Mouse (Mus musculus) hindbrain, embryonic 16.5 days (tissue): ENCODE measurements at regions not wholly inside any gene's neighbourhood (a gene's known extent, or its start where the extent isn't known, plus 50 kb on each side); places are given as distances from the start of the nearest gene placed in this dataset.

Experiments
- ATAC-seq: fragments of 200-750 bp; cut with Nextera tagmentation; 2 replicates; pipeline ENCODE4 v1.8.0; 2017; ENCODE audit warnings: moderate TSS enrichment, moderate library complexity
- H3K27ac ChIP-seq: fragments of 300-500 bp; sonication (generic); 2 replicates; pipeline ENCODE4 v1.5.1; 2014; ENCODE audit warnings: low read depth, mild to moderate bottlenecking, control low read depth, low read length, moderate library complexity
- H3K27me3 ChIP-seq: fragments of 300-500 bp; sonication (generic); replicated peaks from 2 replicates; pipeline ENCODE4 v1.6.1; 2014; ENCODE audit warnings: low read length; ENCODE audit not compliant: control insufficient read depth, insufficient read depth
- H3K36me3 ChIP-seq: fragments of 300-500 bp; sonication (generic); 2 replicates; pipeline ENCODE4 v1.6.1; 2014; ENCODE audit warnings: mild to moderate bottlenecking, low read length, moderate library complexity, mixed read lengths; ENCODE audit not compliant: control insufficient read depth, insufficient read depth
- H3K4me1 ChIP-seq: fragments of 300-500 bp; sonication (generic); 2 replicates; pipeline ENCODE4 v1.6.1; 2014; ENCODE audit warnings: low read depth, low read length; ENCODE audit not compliant: control insufficient read depth, insufficient read depth
- H3K4me2 ChIP-seq: fragments of 300-500 bp; sonication (generic); 2 replicates; pipeline ENCODE4 v1.6.1; 2014; ENCODE audit warnings: mild to moderate bottlenecking, low read length, control low read depth, moderate library complexity
- H3K4me3 ChIP-seq: fragments of 300-500 bp; sonication (generic); 2 replicates; pipeline ENCODE4 v1.5.1; 2014; ENCODE audit warnings: mild to moderate bottlenecking, low read length, control low read depth, moderate library complexity
- H3K9ac ChIP-seq: fragments of 300-500 bp; sonication (generic); 2 replicates; pipeline ENCODE4 v1.6.1; 2014; ENCODE audit warnings: low read depth, mild to moderate bottlenecking, control low read depth, low read length, moderate library complexity
- H3K9me3 ChIP-seq: fragments of 300-500 bp; sonication (generic); 2 replicates; pipeline ENCODE4 v1.6.1; 2014; ENCODE audit warnings: mild to moderate bottlenecking, low read length, moderate library complexity; ENCODE audit not compliant: control insufficient read depth
- WGBS: fragments of 180-500 bp; shearing (Covaris S2); extraction: QIAGEN DNeasy Blood & Tissue Kit; methylation state at CpG from one replicate; pipeline ENCODE4 v1.1.7; 2014; 5-methylcytosine and 5-hydroxymethylcytosine counted together

DNA sequence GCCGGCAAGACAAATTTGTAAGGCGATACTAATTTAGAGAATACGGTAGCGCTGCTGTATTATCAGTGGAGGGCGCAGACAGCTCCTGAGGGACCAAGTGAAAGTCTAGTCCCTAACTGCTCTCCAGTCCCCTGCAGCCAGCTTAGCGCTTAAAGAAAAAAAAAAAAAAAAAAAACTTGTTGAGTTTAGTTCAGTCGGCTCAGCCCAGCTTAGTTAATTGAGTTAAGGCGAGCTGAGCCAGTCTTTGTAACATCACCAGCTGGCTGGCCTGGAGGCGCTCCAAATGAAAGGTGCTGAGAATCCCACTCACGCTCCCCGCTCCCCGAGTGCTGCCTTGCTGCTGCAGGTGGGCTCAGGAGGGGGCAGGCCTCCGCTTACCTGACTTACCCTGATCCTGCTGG lies 128.6 kb downstream of the 2410131K14Rik start:
- H3K9me3 ChIP-seq, result no peaks in the 10 kb centered on the region
- peaks cover 6% of the 10 kb centered on the region; the same call in 1 of the 2 replicates for H3K4me1 ChIP-seq
- H3K27me3 ChIP-seq, result no peaks in the 10 kb centered on the region
- H3K4me2 ChIP-seq, result peak overlapping the region; percentile 18
- no peak for ATAC-seq
- no peaks in the 10 kb centered on the region for H3K36me3 ChIP-seq
- H3K27ac ChIP-seq, result no peak overlapping the region
- no peak overlapping the region for H3K9ac ChIP-seq
- WGBS, result 5% methylated on average over 13 of the region's 13 CpGs
- no peak overlapping the region for H3K4me3 ChIP-seq

DNA sequence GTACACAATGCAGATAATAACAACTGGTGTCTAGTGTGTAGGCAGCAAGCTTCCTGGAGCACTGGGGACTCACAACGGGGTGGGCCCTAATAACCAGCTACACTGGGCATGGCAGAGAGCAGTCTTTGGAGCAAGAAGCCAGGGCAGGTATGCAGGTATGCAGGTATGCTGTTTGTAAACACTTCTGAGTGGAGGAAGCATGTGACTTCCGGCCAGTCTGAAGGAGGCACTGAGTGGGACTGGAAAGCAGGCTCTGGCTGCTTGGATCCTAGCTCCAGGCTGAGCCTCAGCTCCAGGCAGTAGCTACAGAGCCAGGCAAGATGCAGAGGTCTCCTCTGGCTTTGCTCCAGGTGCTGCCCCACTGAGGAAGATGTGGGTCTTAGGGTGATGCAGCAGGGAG lies 129.9 kb downstream of the 2410131K14Rik start:
- Histone ChIP-seq H3K4me2 (no peak overlapping the region), H3K9ac (no peak overlapping the region), H3K9me3 (no peaks in the 10 kb centered on the region), H3K4me3 (no peak overlapping the region), H3K27ac (no peak overlapping the region), H3K4me1 (peaks cover 14% of the 10 kb centered on the region), H3K27me3 (no peaks in the 10 kb centered on the region), H3K36me3 (no peaks in the 10 kb centered on the region)
- WGBS, result 65% methylated on average over 2 of the region's 2 CpGs
- ATAC-seq, result no peak

DNA sequence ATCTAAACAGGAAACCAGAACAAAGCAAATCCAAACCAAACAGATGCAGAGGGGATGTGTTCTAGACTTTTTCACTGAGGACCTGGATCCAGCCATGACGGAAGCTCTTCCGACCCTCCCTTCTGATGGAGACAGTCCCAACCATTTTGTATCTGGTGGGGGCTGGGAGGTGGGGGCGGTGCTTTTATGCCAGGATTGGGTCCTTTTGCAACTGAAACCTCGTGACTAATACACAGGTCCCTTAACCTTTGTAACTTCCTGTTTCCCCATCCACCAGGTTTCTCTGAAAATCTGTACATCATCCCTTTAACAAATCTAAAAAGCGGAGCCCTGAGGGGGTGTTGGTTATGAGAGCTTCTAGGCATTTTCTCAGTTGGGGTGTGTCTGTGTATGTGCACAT lies 130.9 kb downstream of the 2410131K14Rik start:
- 80% methylated on average over 5 of the region's 5 CpGs for WGBS

DNA sequence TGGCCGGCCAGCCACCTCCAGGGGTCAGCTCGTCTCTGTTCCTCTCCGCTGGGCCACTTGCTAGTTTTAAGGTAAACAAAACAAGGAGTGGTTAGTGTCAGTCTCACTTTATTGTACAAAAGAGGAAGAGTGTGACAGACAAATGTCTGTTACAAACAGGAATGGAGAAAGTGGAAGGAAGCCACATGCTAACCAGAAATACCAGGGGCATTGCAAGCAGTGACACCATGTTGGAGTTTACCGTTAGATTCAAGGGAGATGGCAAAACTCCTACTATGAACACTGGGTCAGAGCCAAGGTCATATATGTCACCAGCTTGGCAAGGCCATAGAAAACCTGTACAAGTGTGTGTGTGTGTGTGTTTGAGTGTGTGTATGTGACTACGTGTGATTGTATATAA lies 131.5 kb downstream of the 2410131K14Rik start:
- Histone ChIP-seq H3K4me3 (no peak overlapping the region), H3K9me3 (no peaks in the 10 kb centered on the region), H3K4me2 (no peak overlapping the region), H3K9ac (no peak overlapping the region), H3K27me3 (no peaks in the 10 kb centered on the region), H3K36me3 (no peaks in the 10 kb centered on the region), H3K4me1 (peaks cover 20% of the 10 kb centered on the region), H3K27ac (no peak overlapping the region)
- ATAC-seq, result no peak
- WGBS, result 68% methylated on average over 5 of the region's 5 CpGs

More for the DNA sequence above, 130.9 kb downstream of the 2410131K14Rik start:
- Histone ChIP-seq H3K27ac (no peak overlapping the region), H3K27me3 (no peaks in the 10 kb centered on the region), H3K4me1 (peaks cover 20% of the 10 kb centered on the region), H3K4me2 (no peak overlapping the region), H3K36me3 (no peaks in the 10 kb centered on the region), H3K9me3 (no peaks in the 10 kb centered on the region), H3K9ac (no peak overlapping the region), H3K4me3 (no peak overlapping the region)
- no peak for ATAC-seq

DNA sequence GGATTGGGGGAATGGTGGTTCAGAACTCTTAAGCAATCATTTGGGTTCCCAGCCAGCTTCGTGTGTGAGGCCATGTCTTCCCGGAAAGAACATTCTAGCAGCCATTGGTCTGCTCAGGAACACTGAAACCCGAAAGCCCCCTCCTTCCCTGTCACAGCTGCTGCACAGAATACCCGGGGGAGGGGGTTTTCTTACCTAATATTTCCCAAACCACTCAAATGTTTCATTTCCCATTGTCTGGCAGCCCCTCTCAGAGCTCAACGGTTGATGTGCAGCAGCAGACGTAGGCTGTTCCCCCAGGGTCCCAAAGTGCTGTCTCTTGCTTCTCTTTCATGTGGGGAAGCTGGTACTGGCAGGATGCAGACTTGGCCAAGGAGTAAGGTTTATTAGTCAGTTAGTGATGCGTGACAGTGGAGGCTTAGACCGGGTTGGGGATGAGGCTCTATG lies 132.4 kb downstream of the 2410131K14Rik start:
- Histone ChIP-seq H3K9ac (no peak overlapping the region), H3K4me2 (no peak overlapping the region), H3K27ac (no peak overlapping the region), H3K4me1 (peaks cover 20% of the 10 kb centered on the region), H3K27me3 (no peaks in the 10 kb centered on the region), H3K9me3 (no peaks in the 10 kb centered on the region), H3K36me3 (no peaks in the 10 kb centered on the region), H3K4me3 (no peak overlapping the region)
- no peak for ATAC-seq
- 40% methylated on average over 8 of the region's 8 CpGs for WGBS

DNA sequence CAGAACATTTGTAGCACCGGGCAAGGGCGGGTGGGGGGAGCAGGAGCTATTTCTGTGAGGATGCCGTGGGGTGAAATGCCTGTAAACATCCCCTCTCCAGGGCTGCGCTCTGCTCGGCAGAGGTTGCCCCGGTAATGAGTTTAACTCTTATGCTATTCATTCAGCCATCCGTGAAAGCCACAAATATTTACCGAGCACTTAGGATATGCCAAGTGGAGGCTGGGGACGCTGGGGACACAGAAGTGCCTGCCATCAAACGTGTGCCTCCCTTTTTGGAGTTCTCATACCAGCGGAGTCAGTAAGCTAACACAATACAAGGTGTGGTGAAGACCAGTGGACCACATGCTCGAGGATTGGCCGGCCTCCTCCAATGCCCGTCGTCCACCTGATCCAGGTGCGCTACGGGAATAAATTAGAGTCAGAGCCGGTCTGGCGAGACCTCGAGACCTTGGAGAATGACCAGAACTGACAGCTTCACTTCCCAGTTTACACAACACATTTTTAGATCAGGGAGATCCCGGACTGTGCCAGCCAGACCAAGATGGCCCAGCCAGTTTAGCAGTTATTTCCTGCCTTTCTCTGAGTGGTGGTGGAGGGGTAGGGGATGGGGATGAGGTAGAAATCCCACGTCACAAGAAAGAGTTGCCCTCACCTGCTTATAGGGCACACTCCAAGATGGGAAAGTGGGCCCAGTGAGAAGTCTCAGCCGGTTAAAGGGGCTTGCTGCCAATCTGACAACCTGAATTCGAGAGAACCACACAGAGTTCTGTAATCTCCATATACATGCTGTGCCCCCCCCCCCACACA lies 134.4 kb downstream of the 2410131K14Rik start:
- H3K36me3 ChIP-seq, result no peaks in the 10 kb centered on the region
- H3K9ac ChIP-seq, result no peak overlapping the region
- H3K4me2 ChIP-seq, result no peak overlapping the region; the same call in 1 of the 2 replicates
- H3K4me1 ChIP-seq, result peaks cover 14% of the 10 kb centered on the region
- H3K27ac ChIP-seq, result peak overlapping the region; percentile 80
- no peaks in the 10 kb centered on the region for H3K27me3 ChIP-seq
- no peaks in the 10 kb centered on the region for H3K9me3 ChIP-seq
- 29% methylated on average over 24 of the region's 24 CpGs for WGBS
- no peak for ATAC-seq
- no peak overlapping the region for H3K4me3 ChIP-seq

DNA sequence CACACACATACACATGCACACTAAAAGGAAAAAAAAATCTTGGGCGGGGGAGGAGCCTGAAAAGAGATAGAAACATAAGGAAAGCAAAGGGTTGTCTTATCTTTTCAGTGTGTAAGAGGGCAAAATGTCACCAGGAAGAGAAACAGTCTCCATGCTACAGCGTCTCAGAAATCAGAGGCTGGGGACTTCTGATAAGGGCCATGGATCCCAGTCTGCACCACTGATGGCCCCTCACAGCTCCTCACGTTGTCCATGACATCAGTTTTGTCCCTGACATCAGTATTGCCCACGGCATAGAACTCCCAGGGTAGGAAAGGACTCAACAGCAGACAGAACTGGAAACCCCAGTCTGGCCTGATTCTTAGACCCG lies 135.0 kb downstream of the 2410131K14Rik start:
- Histone ChIP-seq H3K4me1 (peaks cover 14% of the 10 kb centered on the region), H3K27me3 (no peaks in the 10 kb centered on the region), H3K27ac (peak overlapping the region; percentile 80), H3K36me3 (no peaks in the 10 kb centered on the region), H3K9ac (peak overlapping the region; percentile 63; the same call in 1 of the 2 replicates), H3K9me3 (no peaks in the 10 kb centered on the region), H3K4me2 (peak overlapping the region; percentile 62), H3K4me3 (peak overlapping the region; percentile 44)
- ATAC-seq, result no peak
- 21% methylated on average over 5 of the region's 5 CpGs for WGBS

DNA sequence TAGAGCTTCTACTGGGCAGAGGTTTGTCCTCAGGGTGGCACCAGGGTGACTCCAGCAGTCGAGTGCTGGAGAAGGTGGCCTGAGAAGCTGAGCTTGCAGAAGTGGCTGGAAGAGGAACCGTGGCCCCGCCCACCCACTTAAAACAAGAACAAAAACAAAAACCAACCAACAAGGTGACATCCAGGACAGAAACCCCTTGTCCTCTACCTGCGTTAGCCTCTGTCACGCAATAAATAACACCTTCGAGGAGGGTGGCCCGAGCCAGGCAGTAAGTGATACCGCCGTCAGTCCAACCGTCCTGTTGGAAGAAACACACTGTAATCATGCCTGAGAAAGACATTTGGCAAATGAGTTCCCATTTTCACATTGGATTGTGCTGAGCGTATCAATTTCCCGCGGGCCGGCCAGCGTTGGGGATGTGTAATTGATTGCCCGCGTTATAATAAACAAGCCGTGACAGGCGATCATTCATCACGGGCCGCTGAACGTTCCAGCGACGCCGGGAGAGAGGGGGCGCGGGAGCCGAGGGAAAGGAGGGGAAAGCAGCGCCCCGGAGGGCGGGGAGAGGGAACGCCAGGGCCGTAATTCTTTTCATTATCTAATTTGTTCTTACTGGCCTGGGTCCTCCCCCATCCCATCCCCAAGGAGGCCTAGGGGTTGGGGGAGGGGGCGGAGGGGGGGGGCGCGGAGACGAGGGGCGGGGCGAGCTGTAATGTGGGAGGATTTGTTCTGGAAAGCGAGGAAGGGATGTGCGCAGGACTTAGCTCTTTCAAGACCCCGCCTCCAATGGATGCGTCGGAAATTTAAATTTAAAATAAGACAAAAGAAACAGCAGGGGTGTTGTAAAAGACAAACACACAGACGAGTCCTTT lies 135.6 kb downstream of the 2410131K14Rik start:
- H3K36me3 ChIP-seq, result no peaks in the 10 kb centered on the region
- H3K9ac ChIP-seq, result peak overlapping the region; percentile 63
- no peaks in the 10 kb centered on the region for H3K27me3 ChIP-seq
- ATAC-seq, result peak; percentile 82
- H3K9me3 ChIP-seq, result no peaks in the 10 kb centered on the region
- H3K4me1 ChIP-seq, result peaks cover 14% of the 10 kb centered on the region
- peak overlapping the region; percentile 62 for H3K4me2 ChIP-seq
- under 1% methylated on average over 39 of the region's 45 CpGs for WGBS
- H3K4me3 ChIP-seq, result peak overlapping the region; percentile 44
- peak overlapping the region; percentile 80 for H3K27ac ChIP-seq

DNA sequence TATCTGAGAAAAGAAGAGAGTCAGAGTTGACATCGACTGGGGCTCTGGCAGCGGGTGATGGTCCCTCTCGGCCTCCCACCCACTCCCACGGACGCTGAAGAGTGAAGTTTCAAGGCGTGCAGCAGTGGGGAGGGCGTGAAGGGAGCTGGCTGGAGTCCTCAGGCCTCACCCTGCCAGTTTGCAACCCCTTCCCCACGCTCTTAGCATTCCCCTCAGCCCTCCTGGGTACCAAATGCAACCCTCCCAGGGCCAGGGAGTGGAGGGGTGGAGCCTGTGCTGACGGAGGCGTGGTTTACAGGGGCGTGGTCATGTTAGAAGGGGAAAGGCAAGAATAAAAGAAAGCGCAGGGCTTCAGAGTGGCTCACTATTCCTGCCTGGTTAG lies 136.3 kb downstream of the 2410131K14Rik start:
- peak overlapping the region; percentile 80; the same call in 1 of the 2 replicates for H3K27ac ChIP-seq
- peak overlapping the region; percentile 62 for H3K4me2 ChIP-seq
- H3K4me1 ChIP-seq, result peaks cover 14% of the 10 kb centered on the region
- H3K36me3 ChIP-seq, result no peaks in the 10 kb centered on the region
- H3K27me3 ChIP-seq, result no peaks in the 10 kb centered on the region
- H3K9me3 ChIP-seq, result no peaks in the 10 kb centered on the region
- WGBS, result under 1% methylated on average over 12 of the region's 12 CpGs
- peak overlapping the region; percentile 63 for H3K9ac ChIP-seq
- H3K4me3 ChIP-seq, result peak overlapping the region; percentile 44
- ATAC-seq, result peak; percentile 60
